Mouse (Mus musculus): Measurements from ENCODE around the gene Dpp7.

The Dpp7 gene

GRCm38 (mm10) chr2:25356208-25357079 is at the start of gene Dpp7:
TSS of gene Dpp7 (minus strand) at chr2:25356359.
- peak; percentile 59 to 67 for DNase-seq

DNA sequence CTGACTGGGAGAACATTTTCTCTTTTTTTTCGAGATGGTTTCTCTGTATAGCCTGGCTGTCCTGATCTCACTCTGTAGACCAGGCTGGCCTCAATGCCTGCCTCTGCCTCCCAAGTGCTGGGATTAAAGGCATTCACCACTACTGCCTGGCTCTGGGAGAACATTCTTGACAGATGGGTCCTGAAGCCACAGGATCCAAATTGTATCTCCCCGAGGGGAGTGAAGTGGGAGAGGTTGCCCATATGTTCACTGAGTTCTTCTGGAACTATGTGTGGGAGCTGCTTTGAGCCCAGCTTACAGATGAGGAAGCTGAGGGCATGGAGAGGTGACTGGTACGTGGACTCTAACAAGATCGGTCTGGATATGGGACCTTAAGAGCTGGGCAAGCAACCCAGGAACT is 47.8 kb upstream of the Dpp7 start:
- no peak for DNase-seq

DNA sequence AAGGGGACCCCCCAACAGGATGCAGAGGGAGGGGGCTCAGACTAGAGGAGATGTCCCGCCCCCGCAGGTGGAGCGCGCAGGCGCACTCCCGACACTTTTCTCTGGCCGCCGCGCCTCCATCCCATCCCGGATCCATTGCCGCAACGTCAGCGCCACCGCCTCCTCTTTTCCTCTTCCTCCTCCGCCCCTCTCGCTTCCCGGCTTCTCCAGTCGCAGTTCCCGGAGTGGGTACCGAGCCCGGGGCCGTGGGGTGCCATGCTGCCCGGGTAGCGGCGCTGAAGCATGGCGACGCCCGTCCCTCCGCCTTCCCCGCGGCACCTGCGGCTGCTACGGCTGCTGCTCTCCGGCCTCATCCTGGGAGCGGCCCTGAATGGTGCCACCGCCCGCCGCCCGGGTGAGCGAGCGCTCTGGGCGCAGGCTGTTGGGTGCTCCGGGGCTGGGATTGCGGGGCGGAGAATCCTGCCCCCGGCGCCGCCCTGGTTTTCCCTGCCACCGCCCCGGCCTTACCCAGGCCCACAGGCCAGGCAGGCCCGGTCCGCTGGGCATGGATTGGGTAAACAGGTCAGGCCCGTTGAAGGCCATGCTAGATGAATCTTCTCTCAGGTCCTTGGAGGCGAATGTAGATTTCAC is 46.9 kb upstream of the Dpp7 start:
- peak; percentile 42 to 53 for DNase-seq

- peak; percentile 75 to 80 for DNase-seq
Measured at GRCm38 (mm10) chr2:25402377-25402971, 46.3 kb upstream of the Dpp7 start.

DNA sequence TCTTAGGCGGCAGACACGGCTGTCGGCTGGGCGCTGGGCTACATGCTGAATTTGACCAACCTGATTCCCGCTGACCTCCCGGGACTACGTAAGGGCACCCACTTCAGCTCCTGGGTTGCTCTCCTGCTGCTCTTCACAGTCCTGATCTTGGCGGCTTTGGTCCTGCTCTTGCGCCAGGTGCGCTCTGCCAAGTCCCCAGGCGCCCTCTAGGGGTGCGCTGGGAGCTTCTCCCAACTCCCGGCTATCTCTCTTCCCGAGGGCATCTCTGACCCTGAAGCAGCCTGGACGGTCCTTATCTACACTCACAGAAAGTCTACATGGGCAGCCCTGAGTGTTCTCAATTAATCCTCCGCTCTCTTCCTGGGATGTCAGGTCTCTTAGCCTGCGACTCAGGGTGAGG is 44.6 kb upstream of the Dpp7 start:
- peak; percentile 30 to 49 for DNase-seq

DNA sequence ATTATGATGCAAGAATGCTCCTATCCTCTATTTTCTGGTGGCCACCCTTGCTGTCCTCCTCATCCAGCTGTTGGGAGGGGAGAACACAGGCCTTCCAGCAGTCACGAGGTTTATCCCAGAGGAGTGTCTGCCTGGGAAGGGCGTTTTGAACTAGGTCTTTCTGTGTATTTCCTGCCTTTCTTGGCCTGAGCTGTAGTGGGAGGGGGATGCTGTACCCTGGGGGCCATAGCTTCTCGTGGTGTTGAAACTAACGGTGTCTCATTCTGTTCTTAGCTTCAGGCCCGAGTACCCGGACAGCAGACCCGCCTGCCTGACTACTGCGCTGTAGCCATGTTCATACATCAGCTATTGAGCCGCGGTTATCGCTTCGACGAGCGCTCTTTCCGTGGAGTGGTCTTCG is 44.1 kb upstream of the Dpp7 start:
- no peak for DNase-seq

- DNase-seq, result no peak
Measured at GRCm38 (mm10) chr2:25399051-25399450, 42.9 kb upstream of the Dpp7 start, which contains the start of gene Npdc1. TSS of gene Npdc1 (plus strand) at chr2:25399351.

DNA sequence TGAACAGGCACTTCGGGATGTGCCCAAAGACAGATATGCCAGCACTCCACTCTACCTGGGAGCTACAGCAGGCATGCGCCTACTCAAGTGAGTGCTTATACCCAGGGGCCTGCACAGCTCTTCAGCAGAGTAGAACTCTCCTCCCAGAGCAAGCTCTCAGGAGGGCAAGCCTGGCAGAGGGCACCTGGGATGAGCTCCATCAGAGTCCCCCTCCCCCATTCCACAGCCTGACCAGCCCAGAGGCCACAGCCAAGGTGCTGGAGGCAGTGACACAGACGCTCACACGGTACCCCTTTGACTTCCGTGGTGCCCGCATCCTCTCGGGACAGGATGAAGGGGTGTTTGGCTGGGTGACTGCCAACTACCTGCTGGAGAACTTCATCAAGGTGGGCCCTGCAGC is 41.9 kb upstream of the Dpp7 start:
- no peak for DNase-seq

- no peak for DNase-seq
Measured at GRCm38 (mm10) chr2:25397010-25397409, 40.9 kb upstream of the Dpp7 start.

DNA sequence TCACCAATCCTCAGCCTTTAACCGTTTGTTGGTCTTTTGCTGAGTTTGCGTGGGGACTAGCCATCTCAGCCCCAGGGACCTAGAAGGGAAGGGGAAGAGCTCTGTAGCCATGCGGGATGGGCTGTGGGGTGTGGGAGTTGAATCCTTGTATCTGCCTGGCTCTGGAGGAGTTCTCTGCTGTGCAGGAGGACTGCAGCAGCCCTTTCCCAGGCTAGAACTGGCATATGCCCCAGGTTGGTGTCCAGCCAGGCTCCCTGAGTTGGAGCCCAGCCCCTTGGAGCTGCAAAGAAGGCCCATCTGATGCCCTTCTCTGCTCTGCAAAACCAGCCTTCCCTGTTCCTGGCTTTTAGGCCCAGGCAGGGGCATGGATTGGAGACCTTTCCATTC is 40.4 kb upstream of the Dpp7 start:
- DNase-seq, result no peak

DNA sequence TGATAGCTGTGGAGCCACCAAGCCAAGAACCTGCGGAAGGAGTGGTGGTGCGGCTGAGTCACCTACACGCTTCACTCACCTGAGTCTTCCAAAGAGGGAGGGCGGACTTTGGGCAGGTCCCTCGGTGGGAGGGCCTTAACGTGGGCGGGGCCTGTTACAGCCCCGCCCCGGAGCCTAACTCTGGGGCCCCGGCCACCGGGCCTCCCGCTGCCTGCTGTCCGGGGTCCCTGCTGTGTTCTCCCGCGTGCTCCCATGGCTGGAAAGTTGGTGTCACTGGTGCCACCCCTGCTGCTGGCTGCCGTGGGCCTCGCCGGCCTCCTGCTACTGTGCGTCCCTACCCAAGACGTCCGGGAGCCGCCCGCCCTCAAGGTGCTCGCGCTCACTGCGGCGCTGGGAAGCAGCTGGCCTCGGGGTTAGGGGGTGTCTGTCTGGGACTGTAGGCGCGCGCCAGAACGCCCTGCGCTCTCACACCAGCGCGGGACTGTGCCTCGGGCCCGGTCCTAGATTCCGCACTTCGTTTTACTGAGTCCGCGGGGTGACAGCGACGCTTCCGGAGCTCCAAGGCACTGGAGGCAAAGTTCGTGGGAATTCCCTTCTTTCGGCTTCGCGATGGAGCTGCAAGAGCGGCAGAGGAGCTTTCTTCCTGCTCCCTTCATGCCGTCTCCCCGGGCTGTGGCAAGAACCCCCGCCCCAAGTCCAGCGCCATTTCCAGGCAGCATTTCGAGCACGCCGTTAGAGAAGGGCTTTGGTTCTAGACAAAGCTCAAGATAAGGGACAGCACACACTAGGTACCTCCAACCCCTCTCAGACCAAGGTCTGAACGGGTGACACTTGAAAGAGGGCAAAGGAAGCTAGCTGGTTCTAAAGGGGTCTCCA is 39.8 kb upstream of the Dpp7 start, which contains the start of gene Entpd2:
Gene Entpd2 (plus strand): TSS at position 154 of the 876 bp plus-strand sequence.
- DNase-seq, result no peak

- no peak for DNase-seq
Measured at GRCm38 (mm10) chr2:25394281-25395221, 38.4 kb upstream of the Dpp7 start.

GRCm38 (mm10) chr2:25391266-25391665 is 35.1 kb upstream of the Dpp7 start:
- no peak for DNase-seq

DNA sequence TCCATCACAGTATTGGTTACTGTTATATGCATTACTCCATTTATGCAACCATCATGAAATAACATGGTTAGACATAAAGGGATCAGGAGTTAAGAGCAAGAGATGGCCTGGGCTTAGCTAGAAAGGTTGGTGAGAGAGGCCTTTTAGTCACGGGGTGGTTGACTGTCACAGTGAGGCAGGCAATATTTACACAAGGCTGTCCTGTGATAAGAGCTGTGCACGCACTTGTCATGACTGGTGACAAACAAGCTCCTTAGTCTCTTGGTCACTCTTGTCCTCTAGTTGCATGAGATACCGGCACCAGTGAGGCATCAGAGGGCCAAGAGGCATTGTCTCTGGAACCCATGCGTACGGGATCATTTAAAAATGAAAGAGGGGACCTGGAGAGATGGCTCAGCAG is 28.3 kb upstream of the Dpp7 start:
- no peak for DNase-seq

DNA sequence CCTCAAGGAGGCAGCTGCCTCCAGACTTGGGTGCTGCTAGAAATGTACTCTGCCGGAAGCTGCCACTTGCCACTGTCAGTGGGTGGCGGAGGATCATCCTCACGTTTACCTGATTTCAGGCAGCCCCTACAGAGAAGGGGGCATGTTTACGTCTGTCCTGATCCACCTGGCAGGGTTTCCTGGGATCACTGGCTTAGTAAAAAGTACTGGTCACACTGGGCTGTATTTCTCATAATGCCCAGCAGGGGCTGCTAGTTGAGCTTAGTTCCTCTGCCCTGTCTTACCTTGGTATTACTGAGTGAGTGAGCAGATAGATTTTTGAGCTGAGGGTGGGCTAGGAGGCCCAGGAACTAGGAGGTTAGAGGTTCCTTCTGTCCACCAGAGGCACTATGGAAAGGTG is 20.4 kb upstream of the Dpp7 start:
- DNase-seq, result no peak

DNA sequence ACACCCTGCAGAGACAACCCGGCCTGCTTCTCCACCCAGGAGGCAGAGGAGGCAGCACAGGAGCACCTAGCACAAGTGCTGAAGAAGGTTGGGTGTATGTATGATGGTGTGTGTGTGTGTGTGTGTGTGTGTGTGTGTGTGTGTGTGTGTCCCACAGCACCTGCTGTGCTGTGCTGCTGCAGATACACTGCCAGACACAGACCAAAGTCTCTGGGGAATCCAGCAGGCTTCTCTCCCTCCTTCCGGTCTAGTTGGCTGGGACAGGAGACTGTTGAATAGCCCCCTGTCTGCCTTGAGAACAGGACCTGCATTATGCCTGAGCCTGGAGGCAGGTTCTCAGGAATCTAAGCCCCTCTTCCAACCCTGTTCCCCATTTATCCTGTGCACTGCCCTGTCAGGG is 17.3 kb upstream of the Dpp7 start:
- no peak for DNase-seq

GRCm38 (mm10) chr2:25372644-25373391 is 16.7 kb upstream of the Dpp7 start:
- no peak for DNase-seq

DNA sequence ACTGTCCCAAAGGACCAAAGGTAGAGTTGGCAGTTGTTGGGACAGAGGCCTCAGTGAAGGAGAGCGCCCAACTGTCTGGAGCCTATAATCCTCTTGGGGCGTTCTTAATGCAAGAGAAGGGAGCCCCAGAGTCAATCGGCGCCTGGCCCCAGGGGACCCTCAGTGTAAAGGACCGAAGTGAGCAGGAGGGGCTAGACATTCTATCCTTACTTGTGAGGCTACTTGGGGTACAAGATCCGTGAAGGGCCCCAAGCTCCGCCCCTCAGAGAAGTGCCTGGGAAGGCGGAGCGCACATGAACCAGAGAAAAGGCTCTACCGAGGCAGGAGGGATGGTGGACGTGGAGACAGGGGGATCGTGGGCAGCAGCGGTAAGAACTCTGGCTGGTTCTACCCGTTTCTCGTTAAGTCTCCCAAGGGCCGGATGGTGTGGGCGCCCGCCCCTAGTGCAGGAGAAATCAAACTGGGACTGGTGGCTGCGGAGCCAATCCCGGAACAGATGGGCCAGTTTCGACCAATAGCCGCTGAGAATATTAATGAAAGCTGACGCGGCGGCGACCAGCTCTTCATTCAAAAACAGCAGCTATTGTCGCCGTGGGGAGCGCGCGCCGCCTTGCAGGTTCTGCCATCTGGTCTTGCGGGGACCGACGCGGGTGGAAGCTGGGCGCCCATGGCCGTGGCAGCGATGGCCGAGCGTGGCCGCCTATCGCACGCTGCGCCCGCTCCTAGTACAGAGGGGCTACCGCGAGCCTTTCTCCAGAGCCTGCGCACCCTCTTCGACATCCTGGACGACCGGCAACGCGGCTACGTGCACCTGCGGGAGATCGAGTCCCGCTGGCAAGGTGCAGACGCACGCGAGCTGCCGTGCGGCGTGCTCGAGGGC is 15.8 kb upstream of the Dpp7 start, which contains the start of gene Sapcd2:
Gene Sapcd2 (plus strand): TSS at position 558 of the 880 bp plus-strand sequence.
- DNase-seq, result peak; percentile 73 to 82

DNA sequence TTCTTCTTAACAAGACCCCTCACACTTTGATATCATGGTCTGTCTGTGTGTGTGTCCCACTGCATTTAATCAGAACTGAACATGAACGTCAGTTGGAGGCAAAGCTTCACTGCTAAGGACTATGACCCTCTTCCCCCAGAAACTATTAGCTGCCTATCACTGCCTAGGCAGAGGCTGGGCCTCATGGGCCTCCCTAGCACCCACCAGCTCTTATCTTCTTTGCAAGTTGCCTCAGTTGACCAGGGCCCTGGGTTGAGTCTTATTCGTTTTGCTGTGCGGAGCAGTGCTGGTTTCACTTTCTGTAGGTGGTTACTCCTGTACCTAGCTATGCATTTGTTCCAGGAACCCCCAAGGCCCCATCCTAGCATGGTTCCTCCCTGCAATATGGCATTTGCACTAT is 13.8 kb upstream of the Dpp7 start:
- DNase-seq, result no peak

Data from thymus, postnatal 36 days (tissue).